Mouse (Mus musculus) mature B cell (primary cell): Measurements from ENCODE around the gene Atp5h.
"Not testable (repeated sequence)": the region's sequence is repeated elsewhere in the genome, so short reads cannot be mapped to it uniquely, and the experiment has no call there.

Experiments
- in situ Hi-C: fragments of 300-500 bp; cut with MboI; formaldehyde crosslinking; loops from 2 replicates; pipeline ENCODE4 v1.14.3; 2019

The Atp5h gene

DNA sequence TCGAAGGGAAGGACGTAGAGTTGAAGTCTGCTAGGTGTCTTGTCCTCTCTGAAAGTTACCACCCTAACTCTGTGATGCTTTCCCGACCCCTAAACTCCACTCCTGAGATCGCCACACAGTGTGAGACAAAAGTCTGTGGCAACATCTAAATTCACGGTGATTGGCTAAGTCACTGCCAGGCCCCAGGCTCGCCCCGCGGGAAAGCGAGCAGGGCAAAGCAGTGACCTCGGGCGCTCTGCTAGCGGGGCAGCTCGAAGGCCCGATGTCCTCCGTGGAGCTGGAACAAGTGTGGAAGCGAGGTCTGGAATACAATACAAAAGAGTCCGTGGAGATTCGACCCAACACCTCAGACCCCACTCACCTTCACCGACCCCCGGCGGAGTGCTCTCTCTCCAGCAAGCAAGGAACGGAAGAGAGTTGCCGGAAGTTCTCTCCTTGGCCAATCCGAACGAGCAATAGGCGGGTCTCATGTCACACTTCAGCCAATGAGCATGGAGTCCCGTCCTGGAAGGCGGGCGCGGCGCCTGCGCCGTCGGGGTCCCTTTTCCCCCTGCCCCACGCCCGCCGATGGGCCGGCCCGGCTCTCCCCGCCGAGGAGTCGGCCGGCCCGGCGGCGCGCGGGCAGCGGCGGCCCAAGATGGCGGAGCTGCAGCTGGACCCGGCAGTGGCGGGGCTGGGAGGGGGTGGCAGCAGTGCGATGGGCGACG, at the start of gene Atp5h, which contains the start of gene Kctd2:
Gene Atp5h, minus strand, starts transcription at position 432 of the 707 bp plus-strand sequence.
Gene Kctd2, plus strand, starts transcription at position 598 of the 707 bp plus-strand sequence.
- in situ Hi-C loops: no loop called here

DNA sequence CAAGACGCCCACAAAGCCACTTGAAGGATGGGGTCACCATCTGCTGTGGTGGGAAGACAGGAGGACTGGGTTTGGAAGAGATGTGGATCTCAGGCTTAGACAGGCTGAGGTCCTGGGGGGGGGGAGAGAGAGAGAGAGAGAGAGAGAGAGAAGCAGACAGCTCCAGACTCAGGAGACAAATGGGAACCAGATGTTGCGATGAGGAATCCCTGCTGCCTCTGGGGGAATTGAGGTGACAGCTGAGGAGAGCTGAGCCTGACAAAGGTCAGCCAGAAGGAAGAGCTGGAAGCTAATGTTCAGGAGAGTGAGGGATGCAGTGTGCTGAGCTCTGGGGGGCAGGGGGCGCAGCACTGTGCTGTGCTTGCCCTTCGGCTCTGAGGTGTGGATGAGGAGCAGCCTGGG, 47.5 kb upstream of the Atp5h start:
- in situ Hi-C loops: no loop called here

DNA sequence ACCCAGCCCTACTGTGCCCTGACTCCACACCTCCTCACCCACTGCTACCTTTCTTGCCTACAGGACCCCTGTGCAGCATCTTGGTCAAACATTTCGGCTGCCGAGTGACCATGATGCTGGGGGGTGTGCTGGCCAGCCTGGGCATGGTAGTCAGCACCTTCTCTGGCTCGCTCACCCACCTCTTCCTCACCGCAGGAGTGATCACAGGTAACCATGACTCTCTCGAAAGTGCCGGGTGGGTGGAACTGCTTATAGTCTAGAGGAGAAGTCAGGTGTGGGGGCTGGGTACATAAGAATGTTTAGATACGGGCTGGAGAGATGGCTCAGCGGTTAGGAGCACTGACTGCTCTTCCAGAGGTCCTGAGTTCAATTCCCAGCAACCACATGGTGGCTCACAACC, 45.1 kb upstream of the Atp5h start:
- in situ Hi-C loops: no loop called here

DNA sequence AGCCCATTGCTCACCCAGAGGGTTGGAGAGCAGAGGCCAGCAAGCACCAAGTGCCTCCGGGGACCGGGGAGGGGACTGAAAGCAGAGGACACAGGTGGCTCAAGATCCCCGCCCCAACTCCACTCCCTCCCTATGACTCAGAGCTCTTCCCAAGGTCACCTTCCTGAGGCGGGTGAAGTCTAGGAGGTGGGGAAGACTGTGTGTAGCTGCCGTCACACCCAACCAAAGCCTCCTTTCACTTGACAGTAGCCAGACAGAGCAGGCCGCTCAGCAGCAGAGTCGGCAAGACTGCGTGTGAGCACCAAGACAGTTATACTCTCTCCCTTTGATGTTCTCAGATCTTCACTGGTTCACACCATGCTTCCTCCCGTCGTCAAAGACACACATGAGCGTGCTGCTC, 43.6 kb upstream of the Atp5h start:
- in situ Hi-C loops: no loop called here

DNA sequence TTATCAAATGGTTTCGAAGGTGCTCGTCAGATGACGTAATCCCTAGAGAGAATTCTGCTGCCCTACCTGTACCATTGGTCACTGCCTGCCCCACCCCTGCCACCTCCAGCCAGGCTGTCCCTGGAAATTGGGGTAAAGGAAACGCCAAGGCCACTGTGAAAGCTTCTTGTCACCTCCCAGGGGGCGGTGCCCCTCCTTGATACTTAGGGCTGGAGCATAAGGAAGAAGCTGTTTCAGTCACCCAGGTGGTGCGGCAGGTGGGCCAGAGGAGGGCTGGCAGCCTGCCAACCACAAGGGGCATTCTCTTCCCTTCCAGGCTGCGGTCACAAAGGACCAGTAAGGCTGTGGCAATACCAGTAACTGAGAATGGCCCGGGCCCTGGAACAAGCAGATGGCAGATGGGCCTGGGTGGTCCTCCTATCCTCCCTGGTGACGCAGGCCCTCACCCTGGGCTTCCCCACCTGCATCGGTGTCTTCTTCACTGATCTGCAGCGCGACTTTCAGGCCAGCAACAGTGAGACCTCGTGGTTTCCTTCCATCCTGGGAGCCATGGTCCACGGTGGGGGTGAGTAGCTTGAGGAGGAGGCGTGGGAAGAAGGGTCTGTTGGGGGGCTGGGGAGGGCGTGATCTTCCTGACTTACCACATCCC, 42.6 kb upstream of the Atp5h start, which contains the start of gene Slc16a5:
Gene Slc16a5, plus strand, starts transcription at position 232 of the 649 bp plus-strand sequence.
- in situ Hi-C loops: no loop called here

DNA sequence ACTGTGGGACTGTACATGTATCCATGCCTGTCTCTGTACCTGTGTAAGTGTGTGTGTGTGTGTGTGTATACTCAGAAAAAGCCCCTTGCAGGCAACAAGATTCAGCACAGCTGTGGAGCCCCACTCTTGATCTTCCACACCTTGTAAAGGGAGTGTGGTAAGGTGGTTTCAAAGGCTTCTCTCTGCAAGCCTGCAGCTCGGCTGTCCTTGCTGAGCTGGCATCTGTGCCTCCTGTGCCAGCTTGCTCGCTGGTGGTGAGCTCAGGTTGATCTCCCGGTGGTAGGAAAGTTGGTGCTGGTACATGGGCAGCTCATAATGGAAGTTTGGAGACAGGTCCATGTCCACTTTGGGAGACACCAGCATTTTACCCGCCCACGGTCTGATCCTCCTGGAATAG, 42.1 kb upstream of the Atp5h start:
- in situ Hi-C loops: no loop called here

DNA sequence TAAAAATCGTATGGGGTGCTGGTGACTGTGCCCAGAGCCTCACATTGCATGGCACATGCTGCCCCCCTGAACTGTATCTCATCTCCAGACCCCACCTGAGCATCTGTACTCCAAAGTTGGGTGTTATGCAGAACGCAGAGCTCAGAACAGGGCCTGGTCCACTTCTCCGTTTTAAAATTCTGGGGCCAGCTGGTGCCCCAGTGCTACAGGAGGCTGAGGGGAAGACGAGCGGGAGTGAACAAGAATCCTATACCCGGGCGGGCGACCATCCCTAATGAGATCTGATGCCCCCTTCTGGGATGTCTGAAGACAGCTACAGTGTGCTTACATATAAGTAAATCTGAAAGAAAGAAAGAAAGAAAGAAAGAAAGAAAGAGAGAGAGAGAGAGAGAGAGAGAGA, 41.2 kb upstream of the Atp5h start:
- in situ Hi-C loops: no loop called here

DNA sequence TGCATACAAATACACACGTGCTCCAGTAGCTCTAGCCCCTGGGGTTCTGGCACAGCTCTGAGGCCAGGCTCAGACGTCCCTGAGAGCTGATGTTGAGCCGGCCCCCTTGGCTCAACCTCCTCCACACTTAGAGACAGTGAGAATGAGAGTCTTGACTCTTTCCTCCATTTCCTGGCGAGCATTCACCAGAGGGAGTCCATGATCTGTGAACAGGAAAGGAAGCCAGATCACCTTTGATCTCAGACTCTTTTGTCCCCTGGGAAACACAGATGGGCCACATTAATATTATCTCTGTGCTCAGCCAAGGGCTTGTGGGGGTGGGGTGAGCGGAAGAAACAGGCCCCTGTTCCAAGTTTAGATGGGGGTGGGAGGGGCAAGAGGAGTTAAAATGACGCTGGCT, 37.6 kb upstream of the Atp5h start:
- in situ Hi-C loops: no loop called here

DNA sequence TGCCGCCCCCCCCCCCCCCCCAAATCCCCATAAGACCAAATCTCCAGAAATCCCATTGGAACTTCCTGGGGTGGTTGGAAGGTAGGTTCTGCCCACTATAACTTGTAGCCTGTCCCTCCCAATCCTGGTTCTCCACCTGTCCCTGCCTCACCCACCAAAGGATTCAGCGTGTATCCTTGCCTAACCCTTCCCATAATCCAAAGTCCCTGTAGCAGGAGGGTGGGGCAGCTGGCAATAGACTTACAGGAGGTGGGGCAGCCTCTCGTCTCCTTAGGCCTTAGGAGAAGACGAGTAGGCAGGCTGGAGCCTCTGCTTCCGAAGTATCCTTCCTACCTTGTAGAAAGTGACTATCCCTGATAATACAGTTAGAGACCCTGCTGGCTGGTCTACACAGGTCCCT, 36.4 kb upstream of the Atp5h start:
- in situ Hi-C loops: no loop called here

DNA sequence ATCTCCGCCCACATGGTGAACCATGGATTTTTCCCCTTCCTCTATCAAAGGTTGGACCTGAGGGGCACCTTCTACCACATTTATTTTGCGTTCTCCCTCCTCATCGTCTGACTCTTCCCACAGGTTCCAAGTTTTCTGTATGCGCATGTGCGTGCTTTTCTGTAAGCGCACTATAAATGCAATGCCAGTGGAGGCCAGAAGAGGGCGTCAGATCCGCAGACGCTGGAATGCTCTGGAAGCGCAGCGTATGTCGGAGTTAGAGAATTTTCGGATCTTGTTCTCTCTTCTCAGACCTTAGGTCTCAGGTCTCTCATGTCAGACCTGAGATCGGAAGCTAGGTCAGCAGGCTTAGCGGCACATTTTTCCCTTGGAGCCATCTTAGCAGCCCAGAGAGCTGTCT, 35.9 kb upstream of the Atp5h start:
- in situ Hi-C loops: no loop called here

DNA sequence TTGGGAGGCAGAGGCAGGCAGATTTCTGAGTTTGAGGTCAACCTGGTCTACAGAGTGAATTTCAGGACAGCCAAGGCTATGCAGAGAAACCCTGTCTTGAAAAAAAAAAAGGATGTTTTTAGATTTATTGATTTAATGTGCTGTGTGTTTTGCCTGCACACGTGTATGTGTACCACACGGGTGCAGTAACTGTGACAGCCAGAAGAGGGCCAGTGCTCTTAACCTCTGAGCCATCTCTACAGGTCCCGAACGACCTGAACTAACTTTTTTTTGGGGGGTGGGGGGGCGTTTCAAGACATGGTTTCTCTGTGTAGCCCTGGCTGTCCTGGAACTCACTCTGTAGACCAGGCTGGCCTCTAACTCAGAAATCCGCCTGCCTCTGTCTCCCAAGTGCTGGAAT, 35.1 kb upstream of the Atp5h start:
- in situ Hi-C loops: not testable (repeated sequence)

DNA sequence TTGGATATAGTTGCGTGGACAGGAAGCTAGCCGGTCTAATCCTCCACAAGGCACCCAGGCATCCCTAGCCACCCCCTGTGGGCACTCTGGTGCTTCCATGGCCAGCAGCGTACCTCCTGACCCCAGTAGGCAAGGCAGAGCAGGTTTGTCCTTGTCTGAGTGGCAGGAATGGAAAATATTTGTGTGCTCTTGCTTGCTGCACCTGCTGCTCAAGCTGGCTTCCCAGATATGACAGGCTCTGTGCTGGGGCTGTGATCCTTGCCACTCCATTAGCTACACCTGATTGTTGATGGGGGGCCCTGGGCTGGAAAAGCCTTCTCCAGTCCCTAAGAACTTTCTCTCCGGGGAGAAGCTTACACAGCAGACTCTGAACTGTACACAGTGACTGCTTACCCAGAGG, 33.5 kb upstream of the Atp5h start:
- in situ Hi-C loops: no loop called here

DNA sequence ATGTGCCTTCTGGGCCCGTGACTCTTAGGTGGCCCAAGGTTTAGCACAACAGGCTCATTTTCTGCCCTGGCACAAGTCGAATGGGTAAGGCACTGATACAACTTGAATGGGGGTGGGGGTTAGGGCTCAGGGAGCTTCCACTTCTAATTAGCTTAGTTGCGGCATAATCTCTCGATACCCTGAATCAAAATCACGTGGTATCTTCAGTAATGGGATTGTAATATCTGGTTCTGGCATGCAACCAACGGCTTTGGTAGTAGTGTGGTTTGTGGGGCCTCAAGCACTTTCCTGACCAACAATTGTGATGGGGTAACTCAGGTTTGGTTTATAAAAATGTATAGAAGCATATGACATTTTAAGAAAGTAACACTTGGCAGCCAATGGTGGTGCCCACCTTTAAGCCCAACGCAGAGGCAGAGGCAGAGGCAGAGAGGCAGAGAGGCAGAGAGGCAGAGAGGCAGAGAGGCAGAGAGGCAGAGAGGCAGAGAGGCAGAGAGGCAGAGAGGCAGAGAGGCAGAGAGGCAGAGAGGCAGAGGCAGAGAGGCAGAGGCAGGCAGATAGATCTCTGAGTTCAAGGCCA, 32.6 kb upstream of the Atp5h start:
- in situ Hi-C loops: no loop called here

DNA sequence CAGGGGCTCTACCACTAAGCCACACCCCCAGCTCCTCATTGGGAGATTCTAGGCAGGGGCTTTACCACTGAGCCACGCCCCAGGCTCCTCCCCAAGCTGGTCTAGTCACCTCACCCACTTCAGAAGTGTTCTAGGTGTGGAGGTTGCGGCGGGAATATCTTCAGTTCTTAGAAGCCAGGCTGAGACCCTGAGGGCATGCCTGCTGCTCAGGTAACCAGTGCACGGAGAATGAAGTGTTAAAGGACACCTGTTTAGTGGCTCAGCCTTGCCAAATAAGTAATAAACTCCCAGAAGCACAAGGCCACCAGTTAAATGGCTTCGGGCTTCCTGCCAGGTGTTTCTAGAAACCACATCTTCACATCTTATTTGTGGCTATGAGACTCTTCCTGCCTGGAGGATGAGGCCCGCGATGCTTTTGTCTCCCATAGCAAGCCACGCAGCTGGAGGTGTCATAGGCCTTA, 32.0 kb upstream of the Atp5h start:
- in situ Hi-C loops: no loop called here

DNA sequence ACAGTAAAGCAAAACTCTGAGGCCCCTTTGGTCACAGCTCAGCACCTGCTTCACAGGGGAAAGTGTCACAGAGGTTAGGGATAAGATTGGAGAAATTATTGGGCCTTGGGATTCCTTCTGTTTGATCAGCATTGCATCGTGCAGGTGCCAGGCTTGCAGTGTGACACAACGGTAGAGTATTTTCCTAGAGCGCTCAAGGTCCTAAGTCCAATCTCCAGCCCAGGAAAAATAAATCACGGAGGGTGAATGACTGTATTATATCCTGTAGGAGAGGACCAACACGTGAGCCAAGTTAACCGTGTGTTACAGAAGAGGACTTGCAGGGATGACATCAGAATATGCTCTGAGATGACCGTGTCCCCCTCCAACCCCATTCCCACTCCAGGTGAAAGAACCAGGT, 30.4 kb upstream of the Atp5h start:
- in situ Hi-C loops: no loop called here

DNA sequence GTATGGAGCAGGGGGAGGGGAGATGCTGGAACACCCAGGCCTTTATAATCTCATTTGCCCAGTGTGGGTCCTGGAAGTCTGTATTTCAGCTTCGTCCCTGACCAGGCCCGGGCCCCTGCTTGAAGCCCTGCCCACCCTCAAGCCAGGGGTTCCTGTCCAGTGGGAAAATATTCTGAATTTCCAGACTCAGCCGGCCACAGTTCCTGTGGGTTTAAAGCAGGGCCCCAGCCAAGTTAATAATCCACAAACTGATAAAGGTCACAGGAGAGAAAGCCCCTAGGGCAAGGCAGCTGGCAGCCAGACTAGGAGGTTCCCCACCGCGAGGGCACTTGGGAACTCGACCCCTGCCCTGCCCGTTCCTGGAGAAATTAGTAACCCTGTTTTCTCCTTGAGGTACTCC, 29.2 kb upstream of the Atp5h start:
- in situ Hi-C loops: no loop called here

DNA sequence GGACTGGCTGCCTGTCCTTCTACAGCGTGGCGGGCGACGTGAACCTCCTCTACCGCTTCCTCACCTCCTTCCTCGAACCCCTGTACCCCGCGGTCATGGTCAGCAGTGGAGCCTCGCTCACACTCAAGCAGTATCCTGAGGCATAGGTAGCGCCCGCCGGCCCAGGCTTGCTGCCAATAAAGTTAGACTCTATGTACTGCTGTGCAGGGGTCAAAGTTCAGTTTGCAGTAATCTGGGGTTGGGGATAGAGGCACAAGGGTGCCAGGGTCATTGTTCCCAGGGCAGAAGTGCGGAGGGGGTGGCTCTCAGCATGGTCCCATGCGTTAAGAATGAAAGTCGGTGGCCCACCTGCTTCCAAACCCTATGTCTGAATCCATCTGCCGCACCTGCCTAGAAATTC, 28.3 kb upstream of the Atp5h start:
- in situ Hi-C loops: no loop called here

DNA sequence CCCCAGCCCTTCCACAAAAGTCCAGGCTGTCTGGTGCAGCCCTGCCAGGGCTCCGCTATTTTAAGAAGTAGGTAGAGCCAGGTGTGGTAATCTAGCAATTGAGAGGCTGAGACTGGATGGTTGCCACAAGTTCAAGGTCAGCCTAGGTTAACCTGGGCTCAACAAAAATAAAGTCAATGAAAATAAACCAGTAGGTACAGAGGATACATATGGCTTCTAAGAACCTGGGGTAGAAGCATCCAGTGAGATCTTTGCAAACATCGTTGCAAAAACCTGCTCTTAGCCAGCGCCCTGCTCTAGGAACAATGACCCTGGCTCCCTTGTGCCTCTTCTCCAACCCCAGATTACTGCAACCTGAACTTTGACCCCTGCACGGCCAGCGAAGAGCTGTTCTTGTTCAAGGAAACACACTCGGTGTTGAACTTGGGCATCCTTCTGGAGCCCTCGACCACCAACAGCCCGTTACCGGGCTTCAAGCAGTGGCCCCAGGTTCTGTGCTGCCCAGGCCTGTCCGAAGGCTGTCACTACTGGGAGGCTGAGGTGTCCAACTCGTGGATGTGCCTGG, 27.6 kb upstream of the Atp5h start:
- in situ Hi-C loops: no loop called here

DNA sequence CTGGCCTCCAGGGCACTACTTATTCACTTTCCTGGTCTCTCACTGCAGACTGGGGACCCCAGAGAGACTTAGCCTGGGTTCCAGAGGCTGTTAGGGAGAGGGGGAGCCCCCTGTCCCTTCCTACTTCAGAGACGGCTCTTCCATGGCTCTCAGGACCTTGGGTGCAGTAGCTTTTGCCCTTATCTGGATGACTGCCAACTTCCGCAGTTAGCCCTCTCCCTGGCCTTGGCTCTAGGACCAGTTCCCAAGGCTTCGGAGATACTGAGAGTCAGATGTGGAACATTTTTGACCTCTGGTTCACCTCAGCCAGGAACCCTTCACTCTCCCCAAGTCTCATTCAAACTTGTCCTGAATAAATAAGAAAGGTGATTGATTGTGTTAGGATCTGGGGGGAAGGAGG, 27.1 kb upstream of the Atp5h start:
- in situ Hi-C loops: no loop called here

DNA sequence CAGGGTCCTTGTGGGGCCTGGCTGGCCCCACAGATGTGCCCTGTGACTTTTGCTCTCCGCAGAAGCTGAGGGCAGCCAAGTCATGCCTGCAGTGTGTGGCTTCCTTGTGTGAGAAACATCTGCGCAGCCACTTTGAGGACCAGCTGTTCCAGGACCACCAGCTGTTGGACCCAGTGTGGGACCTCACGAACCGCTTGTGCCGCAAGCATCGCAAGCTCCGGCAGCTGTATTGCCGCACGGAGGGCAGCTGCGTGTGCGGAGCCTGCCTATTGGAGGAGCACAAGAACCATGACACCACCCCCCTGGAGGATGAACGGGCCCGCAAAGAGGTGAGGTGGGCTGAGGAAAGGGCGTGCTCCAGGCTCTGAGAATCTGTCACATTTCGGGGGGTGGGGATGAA, 21.7 kb upstream of the Atp5h start:
- in situ Hi-C loops: no loop called here

DNA sequence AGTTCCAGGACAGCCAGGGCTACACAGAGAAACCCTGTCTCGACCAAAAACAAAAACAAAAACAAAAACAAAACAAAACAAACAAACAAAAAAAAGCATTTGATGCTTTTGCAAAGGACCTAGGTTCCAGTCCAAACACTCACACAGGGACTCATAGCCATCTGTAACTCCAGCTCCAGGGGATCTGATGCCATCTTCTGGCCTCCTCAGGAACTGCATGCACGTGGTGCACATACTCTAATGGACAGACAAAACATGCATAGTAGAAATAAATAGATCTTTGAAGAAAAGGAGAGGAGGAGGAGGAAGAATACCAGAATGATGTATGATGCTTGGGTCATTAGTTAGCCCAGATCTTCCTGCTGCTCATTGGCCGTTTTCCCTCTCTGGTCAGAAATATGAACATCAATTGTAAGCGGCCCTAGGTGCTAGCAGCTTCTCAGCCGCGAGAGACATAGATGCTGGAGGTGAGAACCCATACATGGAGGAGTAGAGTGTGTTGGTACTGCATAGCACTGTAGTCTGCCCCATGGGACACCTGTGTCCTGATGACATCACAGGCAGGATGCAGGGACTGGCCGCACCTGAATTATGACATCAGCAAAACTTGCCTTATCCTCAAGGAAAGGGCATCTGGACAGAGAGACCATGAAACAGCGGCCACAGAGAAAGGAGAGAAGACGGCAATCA, 20.3 kb upstream of the Atp5h start, which contains the start of gene Trim80:
Gene Trim80, plus strand, starts transcription at position 640 of the 690 bp plus-strand sequence.
- in situ Hi-C loops: no loop called here

DNA sequence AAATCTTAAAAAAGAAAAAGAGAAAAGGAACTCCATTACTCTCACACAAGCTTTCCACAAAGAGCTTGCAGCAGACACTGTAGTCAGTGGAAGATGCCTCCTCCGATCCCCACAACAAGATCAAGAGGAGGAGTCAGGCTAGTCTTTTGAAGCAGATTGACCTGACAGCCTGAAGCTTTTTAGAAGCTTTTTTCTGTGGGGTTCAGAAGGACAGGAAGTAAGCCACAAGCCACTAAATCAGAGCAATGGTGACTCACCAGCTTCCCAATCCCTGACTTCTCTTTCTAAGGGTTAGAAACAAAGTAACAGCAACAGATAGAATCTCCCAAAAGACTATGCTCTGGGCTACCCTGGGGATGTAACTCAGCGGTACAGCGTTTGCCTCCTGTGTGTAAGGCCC, 19.6 kb upstream of the Atp5h start:
- in situ Hi-C loops: no loop called here
